Mouse (Mus musculus) hindbrain, embryonic 14.5 days (tissue): ENCODE measurements around the gene Ttc26. TPM values are rescaled to one million over a fixed set of nuclear protein-coding genes. Genes with fewer than 3 reads are reported as not detected.
"Not testable (repeated sequence)": the region's sequence is repeated elsewhere in the genome, so short reads cannot be mapped to it uniquely, and the experiment has no call there.

ENCODE experiments used
- ATAC-seq: fragments of 200-750 bp; cut with Nextera tagmentation; 2 replicates; pipeline ENCODE4 v1.8.0; 2017; ENCODE audit warnings: moderate number of reproducible peaks, mild to moderate bottlenecking, moderate TSS enrichment, moderate library complexity; ENCODE audit not compliant: low FRiP score
- DNase-seq: peaks from one replicate; pipeline ENCODE4 v3.0.0-alpha.2; 2015; ENCODE audit warnings: low spot score
- H3K27ac ChIP-seq: fragments of 300-500 bp; sonication (generic); 2 replicates; pipeline ENCODE4 v1.5.1; 2014; ENCODE audit warnings: mild to moderate bottlenecking, moderate library complexity
- H3K27me3 ChIP-seq: fragments of 300-500 bp; sonication (generic); 2 replicates; pipeline ENCODE4 v1.6.1; 2014; ENCODE audit warnings: mild to moderate bottlenecking, low read length, mixed read lengths; ENCODE audit not compliant: control insufficient read depth, insufficient read depth
- H3K36me3 ChIP-seq: fragments of 300-500 bp; sonication (generic); replicated peaks from 2 replicates; pipeline ENCODE4 v1.6.1; 2014; ENCODE audit not compliant: control insufficient read depth, insufficient read depth
- H3K4me1 ChIP-seq: fragments of 300-500 bp; sonication (generic); replicated peaks from 2 replicates; pipeline ENCODE4 v1.6.1; 2014; ENCODE audit warnings: antibody characterized with exemption, low read length, mixed read lengths; ENCODE audit not compliant: control insufficient read depth, insufficient read depth
- H3K4me2 ChIP-seq: fragments of 300-500 bp; sonication (generic); replicated peaks from 2 replicates; pipeline ENCODE4 v1.6.1; 2014; ENCODE audit warnings: mild to moderate bottlenecking, moderate library complexity
- H3K4me3 ChIP-seq: fragments of 300-500 bp; sonication (generic); replicated peaks from 2 replicates; pipeline ENCODE4 v1.5.1; 2014; ENCODE audit warnings: mild to moderate bottlenecking, low read length
- H3K9ac ChIP-seq: fragments of 300-500 bp; sonication (generic); 2 replicates; pipeline ENCODE4 v1.6.1; 2014
- H3K9me3 ChIP-seq: fragments of 300-500 bp; sonication (generic); 2 replicates; pipeline ENCODE4 v1.6.1; 2016; ENCODE audit warnings: low read length; ENCODE audit not compliant: control insufficient read depth
- WGBS: fragments of 180-500 bp; shearing (Covaris S2); extraction: QIAGEN DNeasy Blood & Tissue Kit; methylation state at CpG from one replicate; pipeline ENCODE4 v1.1.7; 2014; 5-methylcytosine and 5-hydroxymethylcytosine counted together
- polyA plus RNA-seq: library from polyadenylated mRNA; unstranded; fragments of >200 nt; fragmentation: Nextera tagmentation; extraction: Ambion mirVana; gene quantifications from 2 replicates; pipeline ENCODE4 v1.2.1, GENCODE M21; 2014

Gene Ttc26
- polyA plus RNA-seq, 1 experiment from 2014 or later = 5.9 TPM

GRCm38 (mm10) chr6:38355354-38355823 is 25.9 kb upstream of the Ttc26 start:
- Histone ChIP-seq H3K27me3 (peaks cover 63% of the 10 kb centered on the region), H3K9ac (no peak overlapping the region), H3K4me3 (no peak overlapping the region), H3K4me1 (no peaks in the 10 kb centered on the region), H3K9me3 (no peaks in the 10 kb centered on the region), H3K36me3 (no peaks in the 10 kb centered on the region), H3K27ac (no peak overlapping the region), H3K4me2 (peak overlapping the region; percentile 60; the same call in 1 of the 2 replicates)
- DNase-seq (no peak), ATAC-seq (no peak)
- 1% methylated on average over 8 of the region's 8 CpGs for WGBS

GRCm38 (mm10) chr6:38355862-38356261 is 25.4 kb upstream of the Ttc26 start:
- Histone ChIP-seq H3K9me3 (no peaks in the 10 kb centered on the region), H3K9ac (no peak overlapping the region), H3K4me1 (no peaks in the 10 kb centered on the region), H3K36me3 (no peaks in the 10 kb centered on the region), H3K4me3 (no peak overlapping the region), H3K27me3 (peaks cover 63% of the 10 kb centered on the region), H3K27ac (no peak overlapping the region), H3K4me2 (no peak overlapping the region)
- ATAC-seq (no peak), DNase-seq (no peak)
- 10% methylated on average over 7 of the region's 7 CpGs for WGBS

- not testable (repeated sequence) for H3K4me1 ChIP-seq, H3K9ac ChIP-seq, H3K9me3 ChIP-seq, H3K4me2 ChIP-seq, H3K36me3 ChIP-seq, DNase-seq, ATAC-seq, H3K4me3 ChIP-seq, H3K27ac ChIP-seq
- 80% methylated on average over 15 of the region's 15 CpGs for WGBS
- H3K27me3 ChIP-seq = peaks cover 56% of the 10 kb centered on the region
Observed at GRCm38 (mm10) chr6:38356661-38357433, 24.4 kb upstream of the Ttc26 start.

GRCm38 (mm10) chr6:38357603-38358252 is 23.5 kb upstream of the Ttc26 start:
- H3K4me1 ChIP-seq = no peaks in the 10 kb centered on the region
- H3K4me2 ChIP-seq = no peak overlapping the region
- no peaks in the 10 kb centered on the region for H3K36me3 ChIP-seq
- peaks cover 47% of the 10 kb centered on the region for H3K27me3 ChIP-seq
- WGBS = 47% methylated on average over 5 of the region's 5 CpGs
- DNase-seq (no peak), ATAC-seq (no peak)
- H3K27ac ChIP-seq = no peak overlapping the region
- H3K4me3 ChIP-seq = no peak overlapping the region
- H3K9ac ChIP-seq = no peak overlapping the region
- H3K9me3 ChIP-seq = no peaks in the 10 kb centered on the region

GRCm38 (mm10) chr6:38358253-38359027 is 22.8 kb upstream of the Ttc26 start:
- Histone ChIP-seq H3K36me3 (no peaks in the 10 kb centered on the region), H3K27ac (no peak overlapping the region), H3K4me3 (no peak overlapping the region), H3K27me3 (peaks cover 40% of the 10 kb centered on the region), H3K4me2 (no peak overlapping the region), H3K9me3 (no peaks in the 10 kb centered on the region), H3K4me1 (no peaks in the 10 kb centered on the region), H3K9ac (no peak overlapping the region)
- WGBS = 73% methylated on average over 8 of the region's 8 CpGs
- ATAC-seq (no peak), DNase-seq (no peak)

GRCm38 (mm10) chr6:38359044-38359735 is 22.1 kb upstream of the Ttc26 start:
- H3K9ac ChIP-seq, H3K36me3 ChIP-seq, H3K27ac ChIP-seq, ATAC-seq, H3K9me3 ChIP-seq, H3K4me2 ChIP-seq, H3K4me3 ChIP-seq, H3K4me1 ChIP-seq, DNase-seq: not testable (repeated sequence)
- 88% methylated on average over 10 of the region's 11 CpGs for WGBS
- peaks cover 33% of the 10 kb centered on the region for H3K27me3 ChIP-seq

- no peak for DNase-seq
- no peak overlapping the region for H3K4me2 ChIP-seq
- no peak overlapping the region for H3K9ac ChIP-seq
- ATAC-seq = no peak
- no peaks in the 10 kb centered on the region for H3K4me1 ChIP-seq
- no peaks in the 10 kb centered on the region for H3K36me3 ChIP-seq
- H3K9me3 ChIP-seq = no peaks in the 10 kb centered on the region
- 91% methylated on average over 12 of the region's 12 CpGs for WGBS
- H3K27ac ChIP-seq = no peak overlapping the region
- peaks cover 26% of the 10 kb centered on the region for H3K27me3 ChIP-seq
- H3K4me3 ChIP-seq = no peak overlapping the region
Observed at GRCm38 (mm10) chr6:38359736-38360499, 21.4 kb upstream of the Ttc26 start.

GRCm38 (mm10) chr6:38361065-38361464 is 20.2 kb upstream of the Ttc26 start:
- Histone ChIP-seq H3K4me1 (no peaks in the 10 kb centered on the region), H3K27me3 (peaks cover 16% of the 10 kb centered on the region), H3K9me3 (no peaks in the 10 kb centered on the region), H3K27ac (no peak overlapping the region), H3K9ac (no peak overlapping the region), H3K36me3 (no peaks in the 10 kb centered on the region), H3K4me3 (no peak overlapping the region), H3K4me2 (no peak overlapping the region)
- ATAC-seq = no peak
- DNase-seq = no peak
- 91% methylated on average over 4 of the region's 4 CpGs for WGBS
